Mouse (Mus musculus): ENCODE measurements at regions not wholly inside any gene's neighbourhood (a gene's known extent, or its start where the extent isn't known, plus 50 kb on each side); places are given as distances from the start of the nearest gene placed in this dataset.

DNA sequence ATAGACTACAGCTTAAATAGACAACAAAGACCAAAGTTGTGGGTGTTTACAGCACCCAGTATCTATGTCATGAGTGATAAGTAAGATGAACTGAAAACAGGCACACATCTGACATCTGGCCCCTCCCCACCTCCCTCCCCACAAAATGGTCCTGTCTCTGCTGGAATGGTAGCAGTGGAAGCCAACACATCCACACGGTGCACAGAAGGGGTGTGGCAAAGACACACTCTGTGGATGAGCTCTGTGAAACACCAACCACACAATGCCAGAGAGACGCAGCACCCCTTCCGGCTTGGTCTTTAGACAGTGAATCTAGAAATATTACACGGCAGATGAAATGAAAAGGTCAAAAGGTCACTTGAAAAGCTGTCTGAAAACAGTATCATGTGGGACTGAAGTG is 85.6 kb downstream of the Fgf18 start:
- Histone ChIP-seq H3K27me3 (no peaks in the 10 kb centered on the region), H3K9me3 (no peaks in the 10 kb centered on the region), H3K4me2 (no peak overlapping the region), H3K9ac (no peak overlapping the region), H3K27ac (replicated peaks) (no peak overlapping the region), H3K36me3 (no peaks in the 10 kb centered on the region), H3K4me3 (no peak overlapping the region), H3K4me1 (replicated peaks) (no peaks in the 10 kb centered on the region)
- 89% methylated on average over 4 of the region's 4 CpGs for WGBS
- no peak for ATAC-seq (ENCODE audit: low FRiP score, low read depth)

DNA sequence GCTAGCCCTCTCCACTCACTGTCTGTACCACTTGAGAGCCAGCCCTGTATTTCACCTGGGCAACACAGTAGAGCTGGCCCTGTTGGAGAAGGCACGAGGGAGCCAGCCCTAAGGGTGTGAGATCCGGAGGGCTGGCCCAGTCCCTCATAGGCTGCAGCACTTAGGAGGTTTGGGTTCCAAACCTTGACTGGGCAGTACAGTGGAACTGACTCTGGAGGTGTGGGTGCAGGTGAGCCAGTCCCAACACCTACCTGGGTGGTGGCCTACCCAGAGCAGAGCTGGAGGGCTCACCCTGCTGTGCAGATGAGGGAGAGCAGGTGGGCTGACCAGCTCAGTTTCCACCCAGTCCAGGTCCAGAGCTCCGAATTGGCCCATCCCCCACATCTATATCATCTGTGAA is 86.8 kb downstream of the Fgf18 start:
- Histone ChIP-seq H3K36me3 (no peaks in the 10 kb centered on the region), H3K4me3 (no peak overlapping the region), H3K4me1 (replicated peaks) (no peaks in the 10 kb centered on the region), H3K4me2 (no peak overlapping the region), H3K27me3 (no peaks in the 10 kb centered on the region), H3K9me3 (no peaks in the 10 kb centered on the region), H3K27ac (replicated peaks) (no peak overlapping the region), H3K9ac (no peak overlapping the region)
- no peak for ATAC-seq (ENCODE audit: low FRiP score, low read depth)
- 63% methylated on average over 3 of the region's 3 CpGs for WGBS

DNA sequence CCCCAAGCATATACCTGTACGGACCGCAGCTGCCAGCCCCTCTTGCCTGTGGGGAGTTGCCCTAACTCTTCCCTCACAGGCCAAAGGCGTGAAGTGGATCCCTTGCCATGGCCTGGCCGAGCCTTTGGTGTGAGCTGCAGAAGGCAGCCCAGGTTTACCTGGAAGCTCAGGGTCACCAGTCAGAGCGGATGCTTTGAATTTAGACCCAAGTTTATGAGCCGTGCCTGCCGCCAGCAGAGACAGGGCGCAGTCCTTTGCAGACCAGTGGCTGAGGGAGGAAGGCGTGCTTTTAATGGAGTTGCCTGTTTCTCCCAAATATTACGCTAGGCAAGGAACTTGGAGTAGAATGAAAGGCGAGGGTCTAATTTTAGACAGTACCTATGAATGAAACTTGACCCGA is 97.0 kb downstream of the Fgf18 start:
- whole genome bisulfite sequencing, result 88% methylated on average over 12 of the region's 12 CpGs

DNA sequence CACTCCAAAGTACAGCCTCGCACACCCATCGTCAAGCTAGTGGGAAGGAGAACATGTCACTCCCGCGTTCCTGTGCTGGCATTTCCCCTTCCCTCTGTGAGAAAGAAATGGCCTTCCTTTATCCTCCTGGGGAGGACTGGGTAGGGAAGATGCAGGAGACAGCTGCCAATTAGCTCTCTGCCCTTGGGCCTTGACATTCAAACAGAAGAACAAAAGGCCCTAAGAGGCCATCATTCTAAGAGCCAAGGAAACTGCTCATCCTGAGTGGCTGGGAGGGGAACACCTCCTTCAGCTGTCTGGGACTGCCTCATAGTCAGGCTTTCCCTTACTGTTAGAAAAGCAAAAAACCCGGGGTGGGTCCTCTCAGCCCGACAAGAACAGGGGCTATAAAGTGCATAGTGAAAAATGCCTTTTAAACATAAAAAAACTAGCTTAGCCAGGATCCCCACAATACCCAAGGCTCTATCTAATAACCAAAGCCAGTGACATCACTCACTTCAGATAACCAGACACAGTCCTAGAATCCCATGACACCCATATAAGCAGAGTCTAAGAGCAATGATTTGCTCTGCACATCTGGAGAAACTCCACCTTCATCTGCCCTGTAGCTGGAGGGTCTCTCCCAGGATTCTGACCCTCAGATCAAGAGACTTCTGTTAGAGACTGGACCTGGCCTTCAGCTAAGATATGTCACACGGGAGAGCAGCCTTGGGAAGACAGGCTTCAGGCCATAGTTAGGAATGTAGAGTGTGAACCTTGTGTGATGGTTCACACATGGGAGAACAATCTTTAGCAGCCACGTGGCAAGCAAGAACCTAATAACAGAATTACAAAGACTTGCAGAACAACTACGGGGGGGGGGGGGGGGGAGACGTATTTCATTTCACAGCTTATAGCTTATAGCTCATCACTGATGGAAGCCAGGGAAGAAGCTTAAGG is 107.1 kb downstream of the Fgf18 start:
- Histone ChIP-seq H3K4me2 (no peak overlapping the region), H3K4me3 (no peak overlapping the region), H3K27ac (replicated peaks) (no peak overlapping the region), H3K4me1 (replicated peaks) (no peaks in the 10 kb centered on the region), H3K9ac (no peak overlapping the region), H3K9me3 (no peaks in the 10 kb centered on the region), H3K27me3 (no peaks in the 10 kb centered on the region), H3K36me3 (no peaks in the 10 kb centered on the region)
- no peak for ATAC-seq (ENCODE audit: low FRiP score, low read depth)
- 80% methylated on average over 10 of the region's 10 CpGs for WGBS

More for the DNA sequence above, 97.0 kb downstream of the Fgf18 start:
- no peaks in the 10 kb centered on the region for H3K36me3 ChIP-seq
- H3K27me3 ChIP-seq, result no peaks in the 10 kb centered on the region
- no peaks in the 10 kb centered on the region for H3K9me3 ChIP-seq
- H3K9ac ChIP-seq, result no peak overlapping the region
- no peak overlapping the region for H3K27ac ChIP-seq (replicated peaks)
- no peaks in the 10 kb centered on the region for H3K4me1 ChIP-seq (replicated peaks)
- no peak overlapping the region for H3K4me3 ChIP-seq
- H3K4me2 ChIP-seq, result no peak overlapping the region
- no peak for ATAC-seq (ENCODE audit: low FRiP score, low read depth)

DNA sequence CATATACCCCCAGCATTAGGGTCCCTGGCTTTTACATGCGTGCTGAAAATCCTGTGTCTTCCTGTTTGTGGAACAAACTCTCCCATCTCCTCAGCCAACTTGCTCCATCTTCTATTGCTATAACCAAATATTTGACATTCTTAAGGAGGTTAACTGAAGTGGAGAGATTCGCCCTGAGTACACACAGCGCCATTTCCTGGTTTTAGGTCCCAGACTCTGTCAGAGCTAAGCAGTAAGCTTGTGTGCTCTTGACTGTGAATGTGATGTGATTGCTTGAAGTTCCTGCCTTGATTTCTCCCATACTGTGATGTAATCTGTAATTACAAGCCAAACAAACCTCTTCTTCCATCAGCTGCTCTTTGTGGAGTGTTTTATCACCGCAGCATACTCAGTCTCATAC is 110.8 kb downstream of the Fgf18 start:
- Histone ChIP-seq H3K36me3 (no peaks in the 10 kb centered on the region), H3K4me2 (no peak overlapping the region), H3K9ac (no peak overlapping the region), H3K4me1 (replicated peaks) (no peaks in the 10 kb centered on the region), H3K27me3 (no peaks in the 10 kb centered on the region), H3K9me3 (no peaks in the 10 kb centered on the region), H3K27ac (replicated peaks) (no peak overlapping the region), H3K4me3 (no peak overlapping the region)
- ATAC-seq (ENCODE audit: low FRiP score, low read depth), result no peak
- WGBS, result 94% methylated on average over 4 of the region's 4 CpGs

DNA sequence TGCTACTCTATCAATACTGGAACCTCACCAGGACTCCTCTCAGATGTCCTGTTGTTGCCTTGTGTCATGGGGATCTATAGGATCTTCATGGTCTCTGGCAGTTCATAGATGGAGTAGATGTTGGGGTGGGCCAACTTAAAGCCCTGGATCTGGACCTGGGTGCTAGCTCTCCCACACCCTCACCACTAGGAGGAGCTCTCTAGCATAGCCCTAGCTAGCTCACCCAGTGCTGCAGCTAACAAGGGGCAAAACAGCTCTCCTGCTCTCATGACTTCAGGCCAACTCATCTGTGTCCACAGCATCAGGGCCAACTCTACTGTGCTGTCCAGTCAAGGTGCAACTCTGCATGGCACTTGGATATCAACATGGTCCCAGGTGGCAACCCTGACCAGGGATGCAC is 118.3 kb downstream of the Fgf18 start:
- Histone ChIP-seq H3K4me2 (no peak overlapping the region), H3K9me3 (no peaks in the 10 kb centered on the region), H3K27ac (replicated peaks) (no peak overlapping the region), H3K4me3 (no peak overlapping the region), H3K27me3 (no peaks in the 10 kb centered on the region), H3K9ac (no peak overlapping the region), H3K36me3 (no peaks in the 10 kb centered on the region), H3K4me1 (replicated peaks) (no peaks in the 10 kb centered on the region)
- no peak for ATAC-seq (ENCODE audit: low FRiP score, low read depth)

DNA sequence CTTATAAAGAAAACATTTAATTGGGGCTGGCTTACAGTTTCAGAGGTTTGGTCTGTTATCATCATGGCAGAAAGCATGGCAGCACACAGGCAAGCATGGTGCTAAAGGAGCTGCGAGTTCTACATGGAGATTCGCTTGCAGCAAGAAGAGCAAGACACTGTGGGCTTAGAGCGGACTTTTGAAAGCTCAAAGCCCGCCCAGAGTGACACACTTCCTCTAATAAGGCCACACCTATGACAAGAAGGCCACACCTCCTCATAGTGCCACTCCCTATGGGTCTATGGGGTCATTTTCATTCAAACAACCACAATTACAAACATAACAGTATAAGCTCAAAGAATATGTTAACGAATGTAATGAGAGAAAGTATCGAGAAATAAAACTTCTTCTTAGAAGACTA is 120.1 kb downstream of the Fgf18 start:
- no peak overlapping the region for H3K27ac ChIP-seq (replicated peaks)
- WGBS, result 92% methylated on average over 6 of the region's 6 CpGs
- no peak overlapping the region for H3K4me3 ChIP-seq
- no peaks in the 10 kb centered on the region for H3K36me3 ChIP-seq
- H3K9me3 ChIP-seq, result no peaks in the 10 kb centered on the region
- H3K4me2 ChIP-seq, result no peak overlapping the region
- no peak overlapping the region for H3K9ac ChIP-seq
- H3K27me3 ChIP-seq, result no peaks in the 10 kb centered on the region
- no peak for ATAC-seq (ENCODE audit: low FRiP score, low read depth)
- no peaks in the 10 kb centered on the region for H3K4me1 ChIP-seq (replicated peaks)

DNA sequence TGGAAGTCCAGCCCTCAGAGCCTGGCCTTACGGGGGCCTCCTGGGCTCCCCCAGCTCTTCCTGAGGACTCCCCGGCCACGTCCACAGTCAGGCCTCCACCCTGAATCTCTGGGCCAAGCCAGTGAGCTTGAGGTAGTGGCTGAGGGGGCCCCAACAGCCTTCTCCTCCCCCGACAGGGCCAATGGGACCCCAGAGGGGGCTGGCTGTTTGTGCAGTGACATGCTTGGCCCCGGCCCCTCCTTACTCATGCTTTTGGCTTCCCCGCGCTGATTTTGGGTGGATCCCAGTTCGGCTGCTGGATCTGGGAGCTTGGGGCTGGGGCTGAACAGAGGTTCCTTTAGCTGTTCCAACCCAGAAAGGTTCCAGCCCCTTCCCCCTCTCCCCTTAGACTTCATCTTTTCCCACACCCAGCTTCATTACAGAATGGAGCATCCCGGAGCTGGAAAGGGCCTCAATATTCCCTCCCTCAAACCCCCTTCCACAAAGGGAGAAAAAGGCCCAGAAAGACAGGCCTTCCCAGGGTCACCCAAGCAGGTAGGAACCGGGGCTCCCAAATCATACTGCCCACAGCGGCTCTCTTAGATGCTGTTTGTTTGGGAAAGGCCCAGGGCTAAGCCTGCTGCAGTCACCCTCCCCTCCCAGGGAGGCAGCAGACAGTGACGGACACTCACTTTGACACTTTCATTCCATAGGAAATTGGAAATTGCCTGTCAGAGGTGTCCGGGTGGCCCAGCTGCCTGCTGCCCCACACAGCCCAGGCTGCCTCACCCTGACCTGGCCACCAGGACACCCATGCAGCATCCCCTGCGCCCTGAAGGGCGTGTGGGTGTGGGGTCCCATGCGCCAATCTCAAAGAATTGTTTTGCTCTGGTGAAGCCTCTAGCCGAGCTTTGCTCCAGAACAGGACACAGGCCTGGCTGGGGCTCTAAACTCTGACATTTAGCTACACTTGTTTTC is 133.7 kb downstream of the Fgf18 start:
- 78% methylated on average over 17 of the region's 17 CpGs for WGBS
- H3K9me3 ChIP-seq, result no peaks in the 10 kb centered on the region

DNA sequence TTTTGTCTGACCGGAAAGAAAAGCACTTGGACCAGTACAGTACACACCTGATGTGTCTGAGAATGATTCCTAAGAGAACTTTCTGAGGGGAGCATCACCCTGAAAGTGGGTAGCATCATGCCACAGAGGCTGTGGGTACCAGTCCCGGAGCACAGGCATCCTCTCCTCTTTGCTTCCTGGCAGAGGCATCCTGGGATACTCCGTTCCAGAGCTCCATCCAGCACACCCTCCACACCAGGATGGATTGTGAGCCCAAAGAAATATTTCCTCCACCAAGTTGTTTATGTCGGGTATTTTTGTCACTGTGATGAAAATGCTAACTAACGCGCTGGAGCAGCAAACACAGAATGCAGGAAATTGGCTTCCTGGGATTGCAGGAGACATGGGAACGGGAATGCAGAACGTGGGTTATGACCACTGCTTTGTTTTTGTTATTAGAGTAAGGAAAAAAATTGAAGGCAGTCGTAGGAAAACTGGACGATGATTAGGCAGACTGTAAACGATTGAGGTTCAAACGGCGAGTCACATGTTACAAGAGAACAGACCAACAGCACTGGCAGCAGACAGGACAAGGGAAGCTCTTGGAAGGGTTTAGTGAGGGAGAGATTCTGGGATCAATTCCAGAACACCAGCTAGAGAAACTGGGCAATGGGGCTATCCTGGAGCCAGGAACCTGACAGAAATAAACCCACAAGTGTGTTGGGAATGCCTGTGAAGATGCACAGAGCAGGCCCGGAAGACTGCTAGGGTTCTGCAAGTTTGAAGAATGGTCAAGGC is 134.6 kb downstream of the Fgf18 start:
- no peak for ATAC-seq (ENCODE audit: low FRiP score, low read depth)
- H3K27ac ChIP-seq (replicated peaks), result no peak overlapping the region
- 79% methylated on average over 14 of the region's 14 CpGs for WGBS
- H3K9ac ChIP-seq, result no peak overlapping the region
- H3K4me1 ChIP-seq (replicated peaks), result no peaks in the 10 kb centered on the region
- H3K4me3 ChIP-seq, result no peak overlapping the region
- no peaks in the 10 kb centered on the region for H3K36me3 ChIP-seq
- H3K4me2 ChIP-seq, result no peak overlapping the region
- no peaks in the 10 kb centered on the region for H3K27me3 ChIP-seq
- no peaks in the 10 kb centered on the region for H3K9me3 ChIP-seq

More for the DNA sequence above, 133.7 kb downstream of the Fgf18 start:
- no peak overlapping the region for H3K4me2 ChIP-seq
- no peak overlapping the region for H3K9ac ChIP-seq
- H3K36me3 ChIP-seq, result no peaks in the 10 kb centered on the region
- no peak overlapping the region for H3K27ac ChIP-seq (replicated peaks)
- no peaks in the 10 kb centered on the region for H3K27me3 ChIP-seq
- no peak overlapping the region for H3K4me3 ChIP-seq
- H3K4me1 ChIP-seq (replicated peaks), result no peaks in the 10 kb centered on the region
- ATAC-seq (ENCODE audit: low FRiP score, low read depth), result no peak

DNA sequence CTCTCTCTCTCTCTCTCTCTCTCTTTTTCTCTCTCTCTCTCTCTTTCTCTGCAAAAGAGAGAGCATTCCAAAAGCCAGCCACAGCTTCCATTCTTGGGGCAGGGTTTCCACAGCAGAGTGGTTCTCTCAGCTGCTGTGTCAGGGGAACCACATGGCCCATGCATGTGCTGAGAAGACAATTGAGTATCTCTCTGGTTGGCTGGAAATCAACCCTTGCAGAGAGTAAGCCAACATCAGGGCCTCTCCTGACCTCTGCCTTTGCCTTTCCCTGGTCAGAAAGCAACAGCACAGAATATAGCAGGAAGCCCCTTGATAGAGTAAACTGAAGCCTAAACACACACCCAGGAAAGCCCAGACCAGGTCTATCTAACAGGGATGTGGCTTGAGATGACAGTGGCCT is 138.6 kb downstream of the Fgf18 start:
- H3K4me3 ChIP-seq, result no peak overlapping the region
- H3K36me3 ChIP-seq, result no peaks in the 10 kb centered on the region
- no peaks in the 10 kb centered on the region for H3K27me3 ChIP-seq
- no peak overlapping the region for H3K4me2 ChIP-seq
- H3K4me1 ChIP-seq (replicated peaks), result peaks cover 15% of the 10 kb centered on the region
- H3K27ac ChIP-seq (replicated peaks), result no peak overlapping the region
- H3K9ac ChIP-seq, result no peak overlapping the region
- no peak for ATAC-seq (ENCODE audit: low FRiP score, low read depth)
- H3K9me3 ChIP-seq, result no peaks in the 10 kb centered on the region

DNA sequence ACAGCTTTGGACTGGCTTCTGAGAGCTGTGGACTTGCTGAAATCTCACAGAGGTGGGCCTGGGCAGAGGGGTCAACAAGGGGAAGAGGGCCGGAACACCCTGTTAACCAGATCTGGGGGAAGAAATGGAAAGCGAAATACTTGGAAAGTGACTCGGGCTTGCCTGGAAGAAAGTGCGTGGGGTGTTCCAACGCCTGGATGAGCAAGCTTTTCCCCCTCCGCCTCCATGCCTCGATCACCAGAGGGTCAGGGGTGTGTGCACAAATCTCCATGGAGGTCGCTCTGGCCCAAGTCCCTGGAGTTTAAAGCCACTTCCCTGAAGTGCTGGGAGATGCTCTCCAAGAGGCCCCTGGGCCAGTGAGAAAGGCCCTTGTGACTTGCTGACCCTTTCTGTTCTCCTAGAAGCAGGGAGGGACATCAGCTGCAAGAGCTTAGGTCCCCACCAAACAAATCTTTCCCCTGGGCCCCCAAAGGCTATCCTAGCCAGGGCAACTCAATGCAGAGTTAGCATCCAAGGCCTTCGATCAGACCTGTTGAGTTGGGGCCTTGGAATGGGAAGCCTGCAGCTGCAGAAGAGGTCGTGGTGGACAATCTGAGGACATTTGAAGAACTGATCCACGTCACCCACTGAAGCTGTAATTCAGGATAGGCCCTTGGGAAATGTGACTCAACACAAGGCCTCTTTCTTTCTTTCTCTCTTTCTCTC is 139.2 kb downstream of the Fgf18 start:
- H3K27me3 ChIP-seq, result no peaks in the 10 kb centered on the region
- H3K4me2 ChIP-seq, result no peak overlapping the region
- H3K4me1 ChIP-seq (replicated peaks), result peaks cover 15% of the 10 kb centered on the region
- H3K9ac ChIP-seq, result no peak overlapping the region
- no peak for ATAC-seq (ENCODE audit: low FRiP score, low read depth)
- no peak overlapping the region for H3K27ac ChIP-seq (replicated peaks)
- no peaks in the 10 kb centered on the region for H3K36me3 ChIP-seq
- H3K4me3 ChIP-seq, result no peak overlapping the region
- no peaks in the 10 kb centered on the region for H3K9me3 ChIP-seq
- 91% methylated on average over 11 of the region's 11 CpGs for WGBS
